Mouse (Mus musculus): Measurements from ENCODE around the gene Gmpr. TPM values are rescaled to one million over a fixed set of nuclear protein-coding genes. Genes with fewer than 3 reads are reported as not detected.
A peak's percentile ranks its signal among the peaks of the same experiment; 100 is the strongest.

The Gmpr gene
- polyA plus RNA-seq, 1 experiment from 2014 or later = 41.7 TPM

- Histone ChIP-seq H3K9me3 (no peaks in the 10 kb centered on the region), H3K27ac (replicated peaks) (no peak overlapping the region), H3K9ac (no peak overlapping the region), H3K4me2 (no peak overlapping the region), H3K4me1 (replicated peaks) (peaks cover 14% of the 10 kb centered on the region), H3K4me3 (no peak overlapping the region), H3K36me3 (peaks cover 7% of the 10 kb centered on the region; the same call in 1 of the 2 replicates), H3K27me3 (no peaks in the 10 kb centered on the region)
- no peak for ATAC-seq (ENCODE audit: low read depth)
- 61% methylated on average over 4 of the region's 4 CpGs for WGBS
Observed at GRCm38 (mm10) chr13:45558367-45558766, 51.1 kb downstream of the Gmpr start.

- 87% methylated on average over 3 of the region's 3 CpGs for WGBS
- H3K27ac ChIP-seq (replicated peaks) = no peak overlapping the region
- H3K9ac ChIP-seq = no peak overlapping the region
- H3K4me1 ChIP-seq (replicated peaks) = peaks cover 8% of the 10 kb centered on the region
- no peak overlapping the region for H3K4me3 ChIP-seq
- peaks cover 7% of the 10 kb centered on the region; the same call in 1 of the 2 replicates for H3K36me3 ChIP-seq
- H3K27me3 ChIP-seq = no peaks in the 10 kb centered on the region
- no peak for ATAC-seq (ENCODE audit: low read depth)
- H3K9me3 ChIP-seq = no peaks in the 10 kb centered on the region
- H3K4me2 ChIP-seq = no peak overlapping the region
Observed at GRCm38 (mm10) chr13:45559258-45559657, 52.0 kb downstream of the Gmpr start.

- 81% methylated on average over 7 of the region's 7 CpGs for WGBS
- Histone ChIP-seq H3K9ac (no peak overlapping the region), H3K27me3 (no peaks in the 10 kb centered on the region), H3K4me2 (no peak overlapping the region), H3K27ac (replicated peaks) (no peak overlapping the region), H3K9me3 (no peaks in the 10 kb centered on the region), H3K4me1 (replicated peaks) (peaks cover 8% of the 10 kb centered on the region), H3K4me3 (no peak overlapping the region), H3K36me3 (peaks cover 7% of the 10 kb centered on the region; the same call in 1 of the 2 replicates)
- no peak for ATAC-seq (ENCODE audit: low read depth)
Observed at GRCm38 (mm10) chr13:45560543-45560942, 53.3 kb downstream of the Gmpr start.

GRCm38 (mm10) chr13:45562011-45562410, 54.8 kb downstream of the Gmpr start:
- Histone ChIP-seq H3K9me3 (no peaks in the 10 kb centered on the region), H3K4me2 (no peak overlapping the region), H3K27me3 (no peaks in the 10 kb centered on the region), H3K4me1 (replicated peaks) (peaks cover 8% of the 10 kb centered on the region), H3K27ac (replicated peaks) (0 out of 2 replicates have a peak overlapping the region, but pooled peaks have one; percentile 14), H3K9ac (no peak overlapping the region), H3K4me3 (no peak overlapping the region), H3K36me3 (peaks cover 11% of the 10 kb centered on the region)
- 0 out of 2 replicates have a peak, but pooled peaks have one; percentile 15 for ATAC-seq (ENCODE audit: low read depth)
- 70% methylated on average over 9 of the region's 9 CpGs for WGBS

- no peak for ATAC-seq (ENCODE audit: low read depth)
- no peak overlapping the region for H3K4me3 ChIP-seq
Observed at GRCm38 (mm10) chr13:45564946-45565345, 57.7 kb downstream of the Gmpr start.

GRCm38 (mm10) chr13:45569932-45570331, 62.7 kb downstream of the Gmpr start:
- no peak overlapping the region for H3K27ac ChIP-seq (replicated peaks)
- no peaks in the 10 kb centered on the region for H3K9me3 ChIP-seq
- WGBS = 68% methylated on average over 7 of the region's 7 CpGs
- H3K27me3 ChIP-seq = no peaks in the 10 kb centered on the region
- H3K4me1 ChIP-seq (replicated peaks) = peaks cover 29% of the 10 kb centered on the region
- H3K9ac ChIP-seq = no peak overlapping the region
- H3K36me3 ChIP-seq = peaks cover 16% of the 10 kb centered on the region
- no peak overlapping the region for H3K4me2 ChIP-seq
- no peak overlapping the region for H3K4me3 ChIP-seq
- ATAC-seq (ENCODE audit: low read depth) = no peak

More at GRCm38 (mm10) chr13:45564946-45565345, 57.7 kb downstream of the Gmpr start:
- 76% methylated on average over 4 of the region's 4 CpGs for WGBS
- H3K36me3 ChIP-seq = peaks cover 16% of the 10 kb centered on the region
- H3K4me1 ChIP-seq (replicated peaks) = peaks cover 8% of the 10 kb centered on the region
- no peaks in the 10 kb centered on the region for H3K9me3 ChIP-seq
- H3K4me2 ChIP-seq = no peak overlapping the region
- H3K9ac ChIP-seq = no peak overlapping the region
- H3K27ac ChIP-seq (replicated peaks) = no peak overlapping the region
- H3K27me3 ChIP-seq = no peaks in the 10 kb centered on the region

- no peak overlapping the region for H3K4me3 ChIP-seq
- H3K27me3 ChIP-seq = no peaks in the 10 kb centered on the region
- peak overlapping the region; percentile 35 for H3K4me2 ChIP-seq
- H3K9me3 ChIP-seq = no peaks in the 10 kb centered on the region
- peaks cover 46% of the 10 kb centered on the region for H3K4me1 ChIP-seq (replicated peaks)
- H3K27ac ChIP-seq (replicated peaks) = peak overlapping the region; percentile 76
- ATAC-seq (ENCODE audit: low read depth) = peak; percentile 82
- H3K36me3 ChIP-seq = peaks cover 9% of the 10 kb centered on the region
- H3K9ac ChIP-seq = no peak overlapping the region
- WGBS = 1% methylated on average over 6 of the region's 6 CpGs
Observed at GRCm38 (mm10) chr13:45571795-45572262, 64.6 kb downstream of the Gmpr start.

- Histone ChIP-seq H3K4me1 (replicated peaks) (peaks cover 54% of the 10 kb centered on the region), H3K27ac (replicated peaks) (peak overlapping the region; percentile 76; the same call in 1 of the 2 replicates), H3K27me3 (no peaks in the 10 kb centered on the region), H3K4me3 (no peak overlapping the region), H3K9me3 (no peaks in the 10 kb centered on the region), H3K4me2 (no peak overlapping the region), H3K9ac (no peak overlapping the region), H3K36me3 (0 out of 2 replicates have a peak, but pooled peaks cover 3% of the 10 kb centered on the region)
- 40% methylated on average over 4 of the region's 4 CpGs for WGBS
- no peak for ATAC-seq (ENCODE audit: low read depth)
Observed at GRCm38 (mm10) chr13:45572768-45573167, 65.5 kb downstream of the Gmpr start.

- H3K9me3 ChIP-seq = no peaks in the 10 kb centered on the region
- no peak overlapping the region for H3K4me3 ChIP-seq
- H3K27ac ChIP-seq (replicated peaks) = peak overlapping the region; percentile 59; the same call in 1 of the 2 replicates
- no peak overlapping the region for H3K9ac ChIP-seq
- 73% methylated on average over 4 of the region's 4 CpGs for WGBS
- no peak overlapping the region for H3K4me2 ChIP-seq
- H3K36me3 ChIP-seq = no peaks in the 10 kb centered on the region
- no peaks in the 10 kb centered on the region for H3K27me3 ChIP-seq
- H3K4me1 ChIP-seq (replicated peaks) = peaks cover 60% of the 10 kb centered on the region
- ATAC-seq (ENCODE audit: low read depth) = no peak
Observed at GRCm38 (mm10) chr13:45576185-45576584, 68.9 kb downstream of the Gmpr start.

- no peaks in the 10 kb centered on the region for H3K27me3 ChIP-seq
- no peaks in the 10 kb centered on the region for H3K9me3 ChIP-seq
- no peak overlapping the region for H3K4me2 ChIP-seq
- H3K4me1 ChIP-seq (replicated peaks) = peaks cover 60% of the 10 kb centered on the region
- no peaks in the 10 kb centered on the region for H3K36me3 ChIP-seq
- H3K4me3 ChIP-seq = no peak overlapping the region
- WGBS = 24% methylated on average over 5 of the region's 5 CpGs
- H3K9ac ChIP-seq = no peak overlapping the region
- no peak for ATAC-seq (ENCODE audit: low read depth)
- H3K27ac ChIP-seq (replicated peaks) = no peak overlapping the region; the same call in 1 of the 2 replicates
Observed at GRCm38 (mm10) chr13:45577366-45577765, 70.1 kb downstream of the Gmpr start.

GRCm38 (mm10) chr13:45577784-45578183, 70.5 kb downstream of the Gmpr start:
- Histone ChIP-seq H3K27me3 (no peaks in the 10 kb centered on the region), H3K36me3 (no peaks in the 10 kb centered on the region), H3K4me1 (replicated peaks) (peaks cover 59% of the 10 kb centered on the region), H3K27ac (replicated peaks) (no peak overlapping the region; the same call in 1 of the 2 replicates), H3K4me3 (no peak overlapping the region), H3K9me3 (no peaks in the 10 kb centered on the region), H3K4me2 (no peak overlapping the region), H3K9ac (no peak overlapping the region)
- WGBS = 50% methylated on average over 2 of the region's 2 CpGs
- no peak for ATAC-seq (ENCODE audit: low read depth)

- no peaks in the 10 kb centered on the region for H3K36me3 ChIP-seq
- no peaks in the 10 kb centered on the region for H3K9me3 ChIP-seq
- no peak for ATAC-seq (ENCODE audit: low read depth)
- H3K4me3 ChIP-seq = no peak overlapping the region
- WGBS = 85% methylated on average over 3 of the region's 3 CpGs
- peaks cover 43% of the 10 kb centered on the region for H3K4me1 ChIP-seq (replicated peaks)
- H3K9ac ChIP-seq = no peak overlapping the region
- no peak overlapping the region for H3K4me2 ChIP-seq
- H3K27ac ChIP-seq (replicated peaks) = no peak overlapping the region
- no peaks in the 10 kb centered on the region for H3K27me3 ChIP-seq
Observed at GRCm38 (mm10) chr13:45579751-45580150, 72.5 kb downstream of the Gmpr start.

- no peaks in the 10 kb centered on the region for H3K9me3 ChIP-seq
- H3K4me2 ChIP-seq = 0 out of 2 replicates have a peak overlapping the region, but pooled peaks have one; percentile 16
- no peaks in the 10 kb centered on the region for H3K36me3 ChIP-seq
- WGBS = 43% methylated on average over 12 of the region's 12 CpGs
- peak overlapping the region; percentile 62 for H3K27ac ChIP-seq (replicated peaks)
- H3K27me3 ChIP-seq = no peaks in the 10 kb centered on the region
- no peak overlapping the region for H3K4me3 ChIP-seq
- no peak overlapping the region for H3K9ac ChIP-seq
- peaks cover 20% of the 10 kb centered on the region for H3K4me1 ChIP-seq (replicated peaks)
- no peak for ATAC-seq (ENCODE audit: low read depth)
Observed at GRCm38 (mm10) chr13:45582294-45582693, 75.0 kb downstream of the Gmpr start.
